Mouse (Mus musculus) layer of hippocampus, postnatal 10 days (tissue): ENCODE data around the gene Rnf103. TPM values are rescaled to one million over a fixed set of nuclear protein-coding genes. Genes with fewer than 3 reads are reported as not detected.

ENCODE experiments used
- DNase-seq, 2 experiments: peaks; one replicate each; pipeline ENCODE4 v3.0.0; 2021; ENCODE audit warnings: low spot score in 2 of 2
- total RNA-seq, 2 experiments: library from RNA; stranded (reverse); gene quantifications; 2 replicates each; pipeline ENCODE4 v1.2.3; 2021

Rnf103 gene
- total RNA-seq, 2 experiments from 2014 or later, result 48.5 to 52.0 TPM

- DNase-seq, result no peak
Measured at GRCm38 (mm10) chr6:71487966-71488365, 5.7 kb upstream of the Rnf103 start.

DNA sequence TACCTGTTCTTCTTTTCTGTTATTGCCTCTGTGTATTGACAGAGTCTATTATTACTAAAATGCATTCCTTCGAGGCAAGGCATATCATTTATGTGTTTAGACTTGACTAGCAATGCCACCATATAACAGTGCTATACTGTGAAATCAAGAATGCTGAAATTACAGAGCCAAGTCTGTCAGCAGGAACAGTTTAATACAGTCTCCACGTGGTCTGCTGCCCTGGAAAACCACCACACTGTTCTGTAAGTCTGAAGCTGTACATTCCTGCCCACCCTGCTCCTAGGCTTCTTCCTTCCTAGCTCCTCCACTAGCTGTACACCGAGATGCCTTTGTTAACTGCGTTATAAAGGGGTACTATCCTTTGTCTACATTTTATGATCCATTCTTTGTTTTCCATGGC is 1.6 kb upstream of the Rnf103 start:
- no peak for DNase-seq

DNA sequence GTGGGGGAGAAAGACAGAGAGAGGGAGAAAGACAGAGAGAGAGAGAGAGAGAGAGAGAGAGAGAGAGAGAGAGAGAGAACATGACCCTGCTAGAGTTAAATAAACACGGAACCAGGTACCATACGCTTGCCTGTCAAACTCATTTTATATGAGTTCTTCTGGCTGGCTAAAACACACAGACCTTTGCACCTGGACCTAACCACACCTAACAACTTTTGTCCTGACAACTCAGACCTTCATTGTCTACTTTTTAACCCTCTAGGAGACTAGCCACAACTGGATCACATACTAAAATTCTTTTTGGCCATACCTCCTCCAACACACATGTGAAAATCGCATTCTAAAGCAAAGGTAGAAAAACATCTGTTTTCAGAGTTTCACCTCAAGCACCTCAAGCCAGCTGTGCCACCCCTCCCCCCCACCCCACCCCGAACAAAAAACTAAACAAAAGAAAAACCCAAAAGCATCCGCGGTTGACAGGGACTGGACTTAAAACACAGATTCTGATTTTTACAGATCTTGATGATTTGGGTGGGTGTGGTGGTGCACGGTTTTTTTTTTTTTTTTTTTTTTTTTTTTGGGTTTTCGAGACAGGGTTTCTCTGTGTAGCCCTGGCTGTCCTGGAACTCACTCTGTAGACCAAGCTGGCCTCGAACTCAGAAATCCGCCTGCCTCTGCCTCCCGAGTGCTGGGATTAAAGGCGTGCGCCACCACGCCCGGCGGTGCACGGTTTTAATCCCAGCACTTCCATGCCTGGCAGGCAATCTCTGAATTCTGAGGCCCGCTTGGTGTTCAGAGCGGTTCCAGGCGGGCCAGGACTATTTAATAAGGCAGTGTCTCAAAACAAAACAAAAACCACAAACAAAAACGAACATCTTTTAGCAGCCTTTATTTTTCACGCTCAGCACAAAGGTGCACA is 679 bp upstream of the Rnf103 start:
- DNase-seq, result no peak

DNA sequence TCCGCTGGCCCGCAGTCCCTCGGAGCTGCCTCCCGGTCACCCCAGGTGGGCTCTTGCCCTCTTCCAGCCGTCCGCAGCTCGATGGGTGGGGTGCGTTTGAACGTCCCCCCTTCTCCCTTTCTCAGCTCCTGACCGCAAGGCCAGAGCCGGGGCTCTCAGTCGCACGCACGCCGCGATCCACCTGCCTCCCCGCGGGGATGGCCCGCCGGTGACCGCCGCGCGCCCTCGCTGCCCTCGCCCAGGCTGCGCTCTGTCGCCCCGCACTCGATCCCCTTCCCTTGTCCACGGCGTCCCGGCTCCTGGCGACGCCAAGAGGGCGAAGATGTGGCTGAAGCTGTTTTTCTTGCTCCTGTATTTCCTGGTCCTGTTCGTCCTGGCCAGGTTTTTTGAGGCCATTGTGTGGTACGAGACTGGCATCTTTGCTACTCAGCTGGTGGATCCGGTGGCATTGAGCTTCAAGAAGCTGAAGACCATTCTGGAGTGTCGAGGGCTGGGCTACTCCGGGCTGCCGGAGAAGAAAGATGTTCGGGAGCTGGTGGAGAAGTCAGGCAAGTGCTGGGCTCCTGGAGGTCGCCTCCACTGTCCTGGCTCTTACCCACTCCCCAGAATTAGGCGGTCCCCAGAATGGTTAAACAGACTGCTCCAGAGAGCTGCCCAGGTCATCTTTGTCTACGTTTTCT is 787 bp downstream of the Rnf103 start:
- peak in 1 of 2 experiments; percentile 67 for DNase-seq

DNA sequence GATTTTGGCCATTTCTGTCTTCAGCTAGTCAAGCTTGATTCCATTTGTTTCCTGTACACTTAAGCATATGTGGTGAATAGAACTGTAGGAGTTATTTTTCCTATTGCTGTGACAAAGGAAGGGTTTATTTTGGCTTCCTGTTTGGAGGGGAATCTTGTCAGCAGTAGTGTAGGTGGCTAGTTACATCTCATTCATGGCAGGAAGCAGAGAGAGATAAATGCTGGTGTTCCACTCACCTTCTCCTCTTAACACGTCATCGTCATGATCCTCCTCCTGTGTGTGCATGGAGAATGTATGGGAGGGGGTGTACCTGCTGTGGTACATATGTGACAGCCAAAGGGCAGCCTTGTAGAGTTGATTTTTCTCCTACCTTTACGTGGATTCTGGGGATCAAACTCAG is 6.9 kb downstream of the Rnf103 start:
- no peak for DNase-seq

GRCm38 (mm10) chr6:71503001-71503400 is 9.3 kb downstream of the Rnf103 start:
- no peak for DNase-seq

GRCm38 (mm10) chr6:71503670-71504069 is 10.0 kb downstream of the Rnf103 start:
- no peak for DNase-seq

DNA sequence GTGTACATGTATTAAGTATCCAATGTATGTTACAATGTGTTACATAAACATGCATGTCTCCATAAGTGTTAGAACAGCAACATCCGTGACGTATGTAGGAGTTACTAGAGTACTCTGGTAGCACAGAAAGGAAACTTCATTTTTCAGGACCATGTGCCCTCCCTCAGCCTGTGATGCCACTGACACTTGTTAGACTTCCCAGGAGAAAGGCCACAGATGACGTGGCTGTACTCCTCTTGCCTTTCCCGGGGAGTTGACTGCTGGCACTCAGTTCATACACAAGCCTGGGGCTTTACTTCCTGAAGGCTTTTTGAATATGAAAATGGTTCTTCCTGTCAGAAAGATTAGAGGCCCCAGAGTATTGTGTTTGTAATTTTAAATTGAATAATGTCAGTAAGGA is 10.4 kb downstream of the Rnf103 start:
- no peak for DNase-seq

DNA sequence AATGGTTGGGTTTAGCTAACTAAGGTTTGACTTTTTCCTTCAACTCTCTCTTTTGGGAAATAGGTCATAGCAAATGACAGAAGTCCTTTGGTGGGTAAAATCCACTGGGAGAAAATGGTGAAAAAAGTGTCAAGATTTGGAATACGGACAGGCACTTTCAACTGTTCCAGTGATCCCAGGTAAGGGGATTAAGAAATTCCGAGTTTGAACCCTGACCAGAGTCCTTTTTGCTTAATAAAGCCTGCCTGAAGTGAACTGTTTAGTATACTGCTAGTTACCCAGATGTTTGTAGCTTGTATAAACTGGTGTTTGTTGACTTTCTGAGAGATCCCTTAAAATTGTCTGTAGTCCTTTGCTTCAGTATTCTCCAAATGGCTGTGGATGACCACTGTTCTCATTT is 12.0 kb downstream of the Rnf103 start:
- DNase-seq, result no peak

DNA sequence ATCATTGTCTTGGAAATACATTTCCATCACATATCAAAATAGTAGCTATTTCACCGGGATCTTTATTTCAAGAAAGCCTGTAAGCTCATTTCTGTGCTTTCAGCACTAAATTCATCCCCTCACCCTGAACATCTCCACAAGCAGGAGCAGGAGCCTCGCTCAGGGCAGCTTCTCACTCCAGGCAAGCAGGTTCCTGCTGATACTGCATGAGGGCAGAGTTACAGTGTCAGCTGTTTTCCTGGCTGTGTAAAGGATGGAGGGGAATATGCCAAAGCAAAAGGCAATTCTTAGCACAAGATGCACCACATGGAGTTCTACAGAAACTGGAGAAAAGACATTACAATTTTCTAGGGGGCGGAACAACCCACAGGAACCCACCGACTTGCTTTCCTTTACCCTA is 25.8 kb downstream of the Rnf103 start:
- no peak for DNase-seq

GRCm38 (mm10) chr6:71525556-71525955 is 31.9 kb downstream of the Rnf103 start:
- peak; percentile 55 to 57 for DNase-seq

DNA sequence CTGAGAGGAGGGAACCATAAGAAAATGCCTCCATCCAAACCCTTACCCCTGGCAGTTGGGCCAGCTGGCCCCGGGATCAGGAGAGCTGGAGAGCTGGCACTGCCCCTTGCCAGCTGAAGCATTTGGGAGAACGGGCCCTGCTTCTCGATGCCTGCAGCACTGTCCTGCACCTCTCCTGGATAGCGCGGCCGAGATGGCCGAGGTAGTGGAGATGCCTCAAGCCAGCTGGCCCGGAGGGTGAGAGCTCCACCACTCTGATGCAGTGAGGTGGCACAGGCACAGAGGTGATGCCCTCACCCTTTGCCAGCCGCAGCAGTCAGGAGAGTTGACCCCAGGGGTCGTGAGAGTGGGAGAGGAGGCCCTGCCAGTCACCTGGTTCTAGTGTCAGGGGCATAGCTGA is 33.4 kb downstream of the Rnf103 start:
- no peak for DNase-seq

DNA sequence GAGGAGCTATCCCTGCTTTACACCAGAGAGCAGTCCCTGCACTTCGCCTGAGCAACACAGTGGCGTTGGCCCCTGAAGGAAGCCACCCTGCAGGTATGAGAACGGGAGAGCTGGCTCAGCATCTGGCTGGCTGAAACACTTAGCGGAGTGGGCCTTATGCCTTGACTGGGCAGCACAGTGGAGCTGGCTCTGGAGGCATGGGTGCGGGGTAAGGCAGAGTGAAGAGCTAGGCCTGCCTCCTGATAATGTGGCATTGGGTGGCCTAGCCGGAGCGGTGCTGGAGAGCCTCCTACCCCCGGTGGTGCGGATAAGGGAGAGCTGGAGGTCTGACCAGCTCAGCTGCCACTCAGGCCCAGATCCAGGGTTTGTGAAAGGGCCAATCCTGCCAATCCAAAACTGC is 34.1 kb downstream of the Rnf103 start:
- peak in 1 of 2 experiments; percentile 19 for DNase-seq

- no peak for DNase-seq
Measured at GRCm38 (mm10) chr6:71530176-71530575, 36.5 kb downstream of the Rnf103 start.

- DNase-seq, result no peak
Measured at GRCm38 (mm10) chr6:71537286-71537685, 43.6 kb downstream of the Rnf103 start.

- peak; percentile 97 to 98 for DNase-seq
Measured at GRCm38 (mm10) chr6:71543686-71544499, 50.2 kb downstream of the Rnf103 start, which contains the start of gene Chmp3. Gene Chmp3, plus strand, starts transcription at chr6:71543797.

DNA sequence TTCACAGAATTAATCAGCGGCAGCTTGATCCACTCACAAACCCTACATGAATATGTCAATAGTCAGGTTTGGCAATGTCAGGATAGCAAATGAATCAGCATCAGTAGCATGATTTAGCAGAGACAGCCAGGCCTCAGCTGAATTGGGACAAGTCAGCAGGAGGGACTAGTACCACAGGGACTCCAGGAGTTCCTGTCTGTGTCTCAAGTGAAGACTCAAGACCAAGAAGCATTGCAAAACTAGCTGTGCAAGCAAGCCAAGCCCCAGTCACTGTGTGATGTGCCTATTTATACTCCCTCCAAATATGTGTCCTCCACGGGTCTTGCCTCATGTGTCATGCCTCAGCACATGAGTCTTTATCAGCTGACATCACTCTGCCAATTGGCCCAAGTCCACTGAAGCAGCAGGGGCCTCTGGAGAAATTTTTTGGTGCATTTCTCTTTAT is 61.8 kb downstream of the Rnf103 start:
- DNase-seq, result no peak

GRCm38 (mm10) chr6:71556826-71557225 is 63.1 kb downstream of the Rnf103 start:
- DNase-seq, result no peak
